Comparison of ENCODE assay signal across 8 mouse cellular contexts in genomic region chr7:30198481-30198971, GRCm38 (mm10). TPM values are rescaled to one million over a fixed set of nuclear protein-coding genes. Genes with fewer than 3 reads are reported as not detected.
DNase-seq lines count a peak whose midpoint lies in the region; ATAC-seq and TF ChIP-seq lines count a peak whose summit lies in the region.

Capns1 (minus strand) TSS chr7:30198811.

- no peaks in the 10 kb centered on the region for H3K9me3 ChIP-seq in intestine, postnatal 0 days (ENCODE audit: control insufficient read depth)
- no peaks in the 10 kb centered on the region for H3K9me3 ChIP-seq in limb, embryonic 14.5 days (ENCODE audit: control insufficient read depth, low read length)
- no peaks in the 10 kb centered on the region for H3K9me3 ChIP-seq in midbrain, embryonic 15.5 days
- H3K9me3 ChIP-seq in stomach, embryonic 16.5 days (replicated peaks; ENCODE audit: control insufficient read depth, low read length), result no peaks in the 10 kb centered on the region

- H3K4me3 ChIP-seq in intestine, postnatal 0 days (ENCODE audit: low read depth, low read length), result no peak within 1 kb of the TSS
- peak within 1 kb of the TSS; percentile 15; the same call in 1 of the 2 replicates for H3K4me3 ChIP-seq in limb, embryonic 14.5 days (replicated peaks; ENCODE audit: low read length)
- peak within 1 kb of the TSS; percentile 7 for H3K4me3 ChIP-seq in midbrain, embryonic 15.5 days
- no peak within 1 kb of the TSS for H3K4me3 ChIP-seq in stomach, embryonic 16.5 days (replicated peaks; ENCODE audit: low read length)

- H3K4me2 ChIP-seq in intestine, postnatal 0 days (replicated peaks; ENCODE audit: low read depth), result no peak within 1 kb of the TSS
- H3K4me2 ChIP-seq in limb, embryonic 14.5 days (replicated peaks; ENCODE audit: low read depth, low read length, severe bottlenecking), result 0 out of 2 replicates have a peak within 1 kb of the TSS, but pooled peaks have one; percentile 25
- H3K4me2 ChIP-seq in midbrain, embryonic 15.5 days, result peak within 1 kb of the TSS; percentile 30
- H3K4me2 ChIP-seq in stomach, embryonic 16.5 days (ENCODE audit: low read depth, low read length), result 0 out of 2 replicates have a peak within 1 kb of the TSS, but pooled peaks have one; percentile 17

- no peaks in the 10 kb centered on the region; the same call in 1 of the 2 replicates for H3K4me1 ChIP-seq in intestine, postnatal 0 days (replicated peaks; ENCODE audit: control insufficient read depth, insufficient read depth, low read length)
- H3K4me1 ChIP-seq in limb, embryonic 14.5 days (ENCODE audit: control insufficient read depth, insufficient read depth, low read length), result peaks cover 13% of the 10 kb centered on the region
- H3K4me1 ChIP-seq in midbrain, embryonic 15.5 days, result peaks cover 11% of the 10 kb centered on the region
- H3K4me1 ChIP-seq in stomach, embryonic 16.5 days (ENCODE audit: control insufficient read depth, insufficient read depth, low read length), result peaks cover 10% of the 10 kb centered on the region

- H3K9ac ChIP-seq in intestine, postnatal 0 days (ENCODE audit: low read depth, low read length), result no peak within 1 kb of the TSS
- no peak within 1 kb of the TSS for H3K9ac ChIP-seq in limb, embryonic 14.5 days (ENCODE audit: low read depth, low read length, severe bottlenecking)
- H3K9ac ChIP-seq in midbrain, embryonic 15.5 days, result no peak within 1 kb of the TSS
- H3K9ac ChIP-seq in stomach, embryonic 16.5 days (ENCODE audit: low read length), result no peak within 1 kb of the TSS

- ATAC-seq in intestine, postnatal 0 days, result no peak
- peak; percentile 30; the same call in 1 of the 2 replicates for ATAC-seq in limb, embryonic 14.5 days (ENCODE audit: low FRiP score, low read depth)
- no peak for ATAC-seq in midbrain, embryonic 15.5 days (replicated peaks)
- 0 out of 2 replicates have a peak, but pooled peaks have one; percentile 7 for ATAC-seq in stomach, embryonic 16.5 days (ENCODE audit: insufficient read depth, low FRiP score)

- no peaks in the 10 kb centered on the region for H3K27me3 ChIP-seq in intestine, postnatal 0 days (replicated peaks; ENCODE audit: control insufficient read depth, insufficient read depth, low read length)
- H3K27me3 ChIP-seq in limb, embryonic 14.5 days (ENCODE audit: control insufficient read depth, insufficient read depth, low read length), result no peaks in the 10 kb centered on the region
- no peaks in the 10 kb centered on the region; the same call in 1 of the 2 replicates for H3K27me3 ChIP-seq in midbrain, embryonic 15.5 days (replicated peaks)
- no peaks in the 10 kb centered on the region for H3K27me3 ChIP-seq in stomach, embryonic 16.5 days (ENCODE audit: control insufficient read depth, insufficient read depth, low read length)

- no peak within 1 kb of the TSS for H3K27ac ChIP-seq in intestine, postnatal 0 days (ENCODE audit: low read depth, low read length)
- no peak within 1 kb of the TSS for H3K27ac ChIP-seq in limb, embryonic 14.5 days (replicated peaks; ENCODE audit: low read depth, low read length)
- no peak within 1 kb of the TSS for H3K27ac ChIP-seq in midbrain, embryonic 15.5 days
- peak within 1 kb of the TSS; percentile 13; the same call in 1 of the 2 replicates for H3K27ac ChIP-seq in stomach, embryonic 16.5 days (ENCODE audit: low read length)

- DNase-seq in B cell, adult 2 months, result peak; percentile 71 to 73
- peak; percentile 94 for DNase-seq in ZHBTc4 (ENCODE audit: low read depth, low spot score)
- DNase-seq in embryo, embryonic 10 days (ENCODE audit: low spot score), result peak; percentile 93
- peak in 1 of 2 experiments; percentile 46 for DNase-seq in gastrocnemius, postnatal 4 days (ENCODE audit: low spot score in 2 of 2)
- peak; percentile 87 for DNase-seq in limb, embryonic 14.5 days (ENCODE audit: low spot score)

- H3K36me3 ChIP-seq in intestine, postnatal 0 days (ENCODE audit: control insufficient read depth, insufficient read depth), result no peaks in the 10 kb centered on the region
- no peaks in the 10 kb centered on the region for H3K36me3 ChIP-seq in limb, embryonic 14.5 days (ENCODE audit: control insufficient read depth, insufficient read depth, low read length)
- no peaks in the 10 kb centered on the region for H3K36me3 ChIP-seq in midbrain, embryonic 15.5 days (replicated peaks)
- no peaks in the 10 kb centered on the region for H3K36me3 ChIP-seq in stomach, embryonic 16.5 days (ENCODE audit: control insufficient read depth, insufficient read depth, low read length)

- WGBS in intestine, postnatal 0 days, result 10% methylated on average over 8 of the region's 8 CpGs
- 7% methylated on average over 8 of the region's 8 CpGs for WGBS in limb, embryonic 14.5 days
- 6% methylated on average over 8 of the region's 8 CpGs for WGBS in midbrain, embryonic 15.5 days
- 6% methylated on average over 8 of the region's 8 CpGs for WGBS in stomach, embryonic 16.5 days

- TF ChIP-seq POLR2A in limb, embryonic 14.5 days (IDR thresholded peaks at IDR 0.05; ENCODE audit: borderline replicate concordance, extremely low read depth, insufficient read depth, insufficient read length), result no peak

- peak; percentile 94 for TF ChIP-seq CTCF in intestine, postnatal 0 days (IDR thresholded peaks at IDR 0.05; ENCODE audit: low read depth)

RNA-seq across cellular contexts. Expression of gene Capns1, which starts in this region (rescaled TPM):
- 100 to 1,000 TPM; 272 to 284 TPM for total RNA-seq in gastrocnemius, postnatal 4 days (2021)
- 85.5 and 87.1 TPM in 2 replicates for polyA plus RNA-seq in intestine, postnatal 0 days (2015; fragmentation: Nextera tagmentation; extraction: Ambion mirVana)
- 392 and 597 TPM in 2 replicates for polyA plus RNA-seq in limb, embryonic 14.5 days (2012; rRNA removed)
- polyA plus RNA-seq in limb, embryonic 14.5 days (2014; fragmentation: Nextera tagmentation; extraction: Ambion mirVana), result 116 and 117 TPM in 2 replicates
- polyA plus RNA-seq in midbrain, embryonic 15.5 days (2015; fragmentation: Nextera tagmentation; extraction: Ambion mirVana), result 69.8 and 81.5 TPM in 2 replicates
- polyA plus RNA-seq in stomach, embryonic 16.5 days (2015; fragmentation: Nextera tagmentation; extraction: Ambion mirVana), result 90.0 and 98.5 TPM in 2 replicates

Comparison
In these comparisons a context has a peak if more than half of its experiments do, and no peak if none do; other contexts are left out.
1. ATAC-seq: peak in limb, embryonic 14.5 days (single experiment) and stomach, embryonic 16.5 days (single experiment); none in intestine, postnatal 0 days (single experiment) and midbrain, embryonic 15.5 days (single experiment).
2. H3K4me3 ChIP-seq: peak in limb, embryonic 14.5 days (single experiment) and midbrain, embryonic 15.5 days (single experiment); none in intestine, postnatal 0 days (single experiment) and stomach, embryonic 16.5 days (single experiment).